Mouse (Mus musculus): ENCODE data around the gene Kbtbd6. TPM values are rescaled to one million over a fixed set of nuclear protein-coding genes. Genes with fewer than 3 reads are reported as not detected.

Kbtbd6 gene
- polyA plus RNA-seq, 1 experiment = 0.05 TPM

GRCm38 (mm10) chr14:79488531-79488930, 36.9 kb downstream of the Kbtbd6 start:
- Histone ChIP-seq H3K79me2 (ENCODE audit: control insufficient read depth, insufficient read depth) (peaks cover 35% of the 10 kb centered on the region), H3K36me3 (ENCODE audit: control insufficient read depth, insufficient read depth) (no peaks in the 10 kb centered on the region), H3ac (ENCODE audit: control insufficient read depth, insufficient read length) (no peak overlapping the region), H3K27me3 (ENCODE audit: control insufficient read depth, insufficient read depth, insufficient read length) (no peaks in the 10 kb centered on the region), H3K4me2 (ENCODE audit: low read depth) (no peak overlapping the region), H3K4me3 (no peak overlapping the region)
- no peak for TF ChIP-seq USF1 (IDR thresholded peaks at IDR 0.05; ENCODE audit: low read depth)
- no peak for TF ChIP-seq MAX (IDR thresholded peaks at IDR 0.05; ENCODE audit: low read depth)
- no peak for TF ChIP-seq E2F4 (IDR thresholded peaks at IDR 0.05; ENCODE audit: insufficient read depth)
- TF ChIP-seq TCF3 (IDR thresholded peaks at IDR 0.05; ENCODE audit: insufficient read length, low read depth) = no peak
- TF ChIP-seq POLR2A (IDR thresholded peaks at IDR 0.05; ENCODE audit: insufficient read length, low read depth) = no peak
- TF ChIP-seq POLR2AphosphoS2 (IDR thresholded peaks at IDR 0.05; ENCODE audit: insufficient read length, low read depth) = no peak
- no peak for TF ChIP-seq TCF12 (IDR thresholded peaks at IDR 0.05; ENCODE audit: insufficient read depth, poor library complexity, severe bottlenecking)
- no peak for TF ChIP-seq REST (IDR thresholded peaks at IDR 0.05; ENCODE audit: insufficient read depth, insufficient read length)

- peaks cover 29% of the 10 kb centered on the region for H3K79me2 ChIP-seq (ENCODE audit: control insufficient read depth, insufficient read depth)
- no peaks in the 10 kb centered on the region for H3K27me3 ChIP-seq (ENCODE audit: control insufficient read depth, insufficient read depth, insufficient read length)
- H3K4me2 ChIP-seq (ENCODE audit: low read depth) = no peak overlapping the region
- no peaks in the 10 kb centered on the region for H3K36me3 ChIP-seq (ENCODE audit: control insufficient read depth, insufficient read depth)
- no peak overlapping the region for H3ac ChIP-seq (ENCODE audit: control insufficient read depth, insufficient read length)
- no peak overlapping the region for H3K4me3 ChIP-seq
- TF ChIP-seq TCF3 (IDR thresholded peaks at IDR 0.05; ENCODE audit: insufficient read length, low read depth) (no peak), SRF (IDR thresholded peaks at IDR 0.05; ENCODE audit: control insufficient read depth, insufficient read length, low read depth) (no peak), MAX (IDR thresholded peaks at IDR 0.05; ENCODE audit: low read depth) (no peak), MYOD1 (IDR thresholded peaks at IDR 0.05; ENCODE audit: control insufficient read depth in 1 of 3, insufficient read length in 2 of 3, low read depth in 2 of 3) (no peak), USF1 (IDR thresholded peaks at IDR 0.05; ENCODE audit: low read depth) (no peak), MYOG (IDR thresholded peaks at IDR 0.05; ENCODE audit: control insufficient read depth in 1 of 3, insufficient read depth in 1 of 3, insufficient read length in 2 of 3, low read depth in 2 of 3) (no peak), TCF12 (IDR thresholded peaks at IDR 0.05; ENCODE audit: insufficient read depth, poor library complexity, severe bottlenecking) (no peak), POLR2AphosphoS2 (IDR thresholded peaks at IDR 0.05; ENCODE audit: insufficient read length, low read depth) (no peak), REST (IDR thresholded peaks at IDR 0.05; ENCODE audit: insufficient read depth, insufficient read length) (no peak), CEBPB (IDR thresholded peaks at IDR 0.05; ENCODE audit: insufficient read depth, poor library complexity, severe bottlenecking) (no peak), E2F4 (IDR thresholded peaks at IDR 0.05; ENCODE audit: insufficient read depth) (no peak), POLR2A (IDR thresholded peaks at IDR 0.05; ENCODE audit: insufficient read length, low read depth) (no peak)
Measured at GRCm38 (mm10) chr14:79489150-79489549, 37.5 kb downstream of the Kbtbd6 start.

GRCm38 (mm10) chr14:79490246-79490645, 38.6 kb downstream of the Kbtbd6 start:
- H3K4me2 ChIP-seq (ENCODE audit: low read depth) = no peak overlapping the region
- no peak overlapping the region for H3K4me3 ChIP-seq
- TF ChIP-seq MYOD1 (IDR thresholded peaks at IDR 0.05; ENCODE audit: control insufficient read depth in 1 of 3, insufficient read length in 2 of 3, low read depth in 2 of 3) (no peak), POLR2AphosphoS2 (IDR thresholded peaks at IDR 0.05; ENCODE audit: insufficient read length, low read depth) (no peak)
- H3ac ChIP-seq (ENCODE audit: control insufficient read depth, insufficient read length) = no peak overlapping the region
- H3K27me3 ChIP-seq (ENCODE audit: control insufficient read depth, insufficient read depth, insufficient read length) = no peaks in the 10 kb centered on the region
- peaks cover 20% of the 10 kb centered on the region for H3K79me2 ChIP-seq (ENCODE audit: control insufficient read depth, insufficient read depth)
- H3K36me3 ChIP-seq (ENCODE audit: control insufficient read depth, insufficient read depth) = no peaks in the 10 kb centered on the region

- Histone ChIP-seq H3K36me3 (ENCODE audit: control insufficient read depth, insufficient read depth) (no peaks in the 10 kb centered on the region), H3K79me2 (ENCODE audit: control insufficient read depth, insufficient read depth) (peaks cover 3% of the 10 kb centered on the region), H3K27me3 (ENCODE audit: control insufficient read depth, insufficient read depth, insufficient read length) (no peaks in the 10 kb centered on the region), H3ac (ENCODE audit: control insufficient read depth, insufficient read length) (no peak overlapping the region), H3K4me2 (ENCODE audit: low read depth) (no peak overlapping the region), H3K4me3 (no peak overlapping the region)
- TF ChIP-seq SRF (IDR thresholded peaks at IDR 0.05; ENCODE audit: control insufficient read depth, insufficient read length, low read depth) = no peak
Measured at GRCm38 (mm10) chr14:79494349-79494748, 42.7 kb downstream of the Kbtbd6 start.

GRCm38 (mm10) chr14:79499326-79499725, 47.7 kb downstream of the Kbtbd6 start:
- Histone ChIP-seq H3K4me2 (ENCODE audit: low read depth) (no peak overlapping the region), H3K27me3 (ENCODE audit: control insufficient read depth, insufficient read depth, insufficient read length) (no peaks in the 10 kb centered on the region), H3ac (ENCODE audit: control insufficient read depth, insufficient read length) (no peak overlapping the region), H3K79me2 (ENCODE audit: control insufficient read depth, insufficient read depth) (no peaks in the 10 kb centered on the region), H3K36me3 (ENCODE audit: control insufficient read depth, insufficient read depth) (no peaks in the 10 kb centered on the region), H3K4me3 (no peak overlapping the region)
- TF ChIP-seq E2F4 (IDR thresholded peaks at IDR 0.05; ENCODE audit: insufficient read depth) = no peak

- no peak overlapping the region for H3K4me3 ChIP-seq
- no peaks in the 10 kb centered on the region for H3K27me3 ChIP-seq (ENCODE audit: control insufficient read depth, insufficient read depth, insufficient read length)
- H3K79me2 ChIP-seq (ENCODE audit: control insufficient read depth, insufficient read depth) = no peaks in the 10 kb centered on the region
- TF ChIP-seq MAX (IDR thresholded peaks at IDR 0.05; ENCODE audit: low read depth) (no peak), USF1 (IDR thresholded peaks at IDR 0.05; ENCODE audit: low read depth) (no peak), TCF3 (IDR thresholded peaks at IDR 0.05; ENCODE audit: insufficient read length, low read depth) (no peak)
- H3K36me3 ChIP-seq (ENCODE audit: control insufficient read depth, insufficient read depth) = no peaks in the 10 kb centered on the region
- H3K4me2 ChIP-seq (ENCODE audit: low read depth) = no peak overlapping the region
- no peak overlapping the region for H3ac ChIP-seq (ENCODE audit: control insufficient read depth, insufficient read length)
Measured at GRCm38 (mm10) chr14:79500756-79501155, 49.1 kb downstream of the Kbtbd6 start.
